Mouse (Mus musculus): ENCODE measurements around the gene Nfya.

Nfya gene

DNA sequence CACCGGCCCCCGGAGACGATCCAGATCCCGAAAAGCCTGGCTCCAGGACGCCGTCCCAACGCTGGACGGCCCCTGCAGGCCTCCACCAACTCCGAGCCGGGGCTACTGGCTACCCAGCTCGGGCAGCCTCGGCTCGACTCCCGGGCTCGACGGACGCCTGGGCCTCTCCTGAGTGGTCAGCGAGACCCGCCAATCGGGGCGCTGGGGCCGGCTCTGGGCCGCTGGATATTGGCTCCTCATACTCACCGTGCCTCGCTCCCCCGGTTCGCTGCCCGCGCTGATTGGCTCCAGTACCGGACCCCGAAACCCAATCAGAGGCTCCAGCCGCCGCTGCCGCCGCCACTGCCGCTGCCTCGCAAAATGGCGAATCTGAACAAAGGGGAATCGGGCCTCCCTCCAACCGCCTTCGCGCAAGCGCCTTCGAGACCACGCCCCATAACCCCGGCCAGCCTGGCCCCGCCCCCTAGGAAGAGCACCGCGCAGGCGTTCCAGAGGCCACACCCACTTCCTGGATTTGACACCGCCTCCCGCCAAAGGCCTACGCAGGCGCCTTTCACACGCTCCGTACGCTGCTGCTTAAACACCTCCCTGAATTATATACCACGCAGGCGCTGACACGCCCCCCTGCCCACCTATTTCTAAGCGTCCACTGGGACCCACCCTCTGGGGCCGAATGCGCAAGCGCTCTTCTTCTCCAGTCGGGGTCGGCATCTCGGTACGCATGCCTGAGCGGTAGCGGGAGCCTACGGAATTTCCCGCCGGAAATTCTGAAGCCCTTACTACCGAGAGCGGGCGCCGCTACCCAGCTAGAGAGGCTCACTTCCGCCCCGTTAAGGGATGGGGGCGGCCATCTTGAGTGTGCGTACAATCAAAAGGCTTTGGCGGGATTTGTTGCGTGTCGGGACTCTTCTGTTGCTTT lies at the start of gene Nfya, which contains the start of gene Oard1:
TSS of gene Nfya (minus strand) at position 527 of the 919 bp plus-strand sequence.
TSS of gene Oard1 (plus strand) at position 635 of the 919 bp plus-strand sequence.
- peak; percentile 100 for DNase-seq (ENCODE audit: low spot score)

DNA sequence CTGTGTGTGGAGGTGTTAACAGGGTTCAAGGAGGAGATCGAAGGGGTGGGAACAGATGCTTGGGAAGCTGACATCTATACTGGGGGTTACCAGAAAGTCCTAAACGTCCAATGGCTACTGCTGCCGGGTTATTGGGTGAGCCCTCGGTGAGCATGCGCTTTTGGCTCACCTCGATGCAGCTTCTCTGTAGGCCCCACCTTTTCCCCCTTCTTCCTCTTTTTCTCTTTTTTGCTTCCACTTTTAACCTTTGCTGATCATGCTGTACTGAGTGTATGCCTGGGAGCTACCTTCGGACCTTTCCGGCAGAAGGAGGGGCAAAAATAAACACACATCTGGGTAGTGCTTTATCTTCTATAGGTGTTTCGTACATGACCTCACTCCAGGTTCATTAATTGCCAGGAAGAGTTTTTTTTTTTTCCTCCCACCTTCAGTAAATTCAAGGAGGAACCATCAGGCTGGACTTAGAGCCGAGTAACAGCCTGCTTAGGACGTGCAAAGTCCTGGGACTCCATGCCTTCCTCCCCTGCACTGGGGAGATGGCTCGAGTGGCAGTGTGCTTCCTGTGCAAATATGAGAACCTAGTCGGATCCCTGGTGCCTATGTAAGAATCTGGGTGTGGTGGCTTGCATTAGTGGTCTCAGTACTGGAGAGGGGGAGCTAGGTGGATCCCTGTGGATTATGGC lies 48.4 kb upstream of the Nfya start:
- DNase-seq (ENCODE audit: low spot score): no peak

DNA sequence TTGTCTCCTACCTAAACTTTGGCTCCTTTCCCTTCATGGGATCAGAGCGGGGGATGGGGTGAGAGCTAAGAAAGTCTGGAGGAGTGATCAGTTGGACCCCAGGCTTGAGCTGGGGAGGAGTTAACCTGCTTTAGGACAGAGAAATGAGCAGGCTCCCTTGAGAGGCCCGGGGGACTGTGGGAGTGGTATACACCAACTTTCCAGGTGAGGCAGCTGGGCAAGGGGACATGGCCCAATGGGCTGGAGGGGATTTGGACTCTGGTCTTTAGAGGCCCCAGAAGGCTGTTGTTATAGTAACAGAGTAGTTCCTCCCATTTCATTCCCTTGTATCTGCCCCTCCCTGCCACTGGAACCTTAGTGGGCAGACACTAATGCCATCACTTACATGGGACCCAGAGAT lies 46.2 kb upstream of the Nfya start:
- DNase-seq (ENCODE audit: low spot score): no peak

DNA sequence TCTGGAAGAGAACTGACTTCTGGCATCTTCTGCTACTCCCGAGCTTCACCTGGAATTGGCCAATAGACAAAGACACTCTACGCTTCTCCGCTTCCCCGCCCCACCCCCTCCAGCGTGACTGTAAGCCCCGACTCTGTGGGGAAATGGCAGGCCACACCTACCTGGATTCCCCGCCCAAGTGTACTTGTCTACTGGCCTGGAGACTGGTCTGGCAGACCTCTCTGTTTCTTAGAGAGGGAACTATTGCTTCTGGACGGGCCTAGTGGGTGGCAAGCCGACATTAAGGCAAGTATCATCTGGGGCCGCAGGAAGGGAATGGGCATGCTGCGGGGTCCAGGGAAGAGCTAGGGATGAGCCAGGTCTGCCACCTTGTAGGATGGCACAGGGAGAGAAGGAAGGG lies 45.0 kb upstream of the Nfya start, which contains the start of gene Unc5cl:
TSS of gene Unc5cl (plus strand) at position 214 of the 400 bp plus-strand sequence.
- DNase-seq (ENCODE audit: low spot score): no peak

DNA sequence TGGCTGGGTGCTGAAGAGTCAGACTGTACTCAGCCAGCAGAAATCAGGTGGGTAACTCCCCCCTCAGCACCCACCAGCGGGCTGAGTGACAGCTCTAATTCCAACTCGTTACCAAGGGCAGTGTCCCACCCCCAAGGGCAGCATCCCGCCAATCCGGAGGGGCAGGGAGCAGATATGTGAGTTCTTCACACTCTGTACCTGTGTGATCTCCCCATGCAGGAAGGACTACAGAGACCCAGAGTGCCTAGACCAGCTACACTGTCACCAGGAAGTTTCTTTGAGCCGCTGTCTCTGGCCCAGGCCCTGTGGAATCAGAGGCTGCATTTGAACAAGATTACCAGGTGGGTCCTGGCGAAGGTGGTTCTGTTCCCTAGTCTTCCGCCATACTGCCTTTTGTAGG lies 44.5 kb upstream of the Nfya start:
- no peak for DNase-seq (ENCODE audit: low spot score)

DNA sequence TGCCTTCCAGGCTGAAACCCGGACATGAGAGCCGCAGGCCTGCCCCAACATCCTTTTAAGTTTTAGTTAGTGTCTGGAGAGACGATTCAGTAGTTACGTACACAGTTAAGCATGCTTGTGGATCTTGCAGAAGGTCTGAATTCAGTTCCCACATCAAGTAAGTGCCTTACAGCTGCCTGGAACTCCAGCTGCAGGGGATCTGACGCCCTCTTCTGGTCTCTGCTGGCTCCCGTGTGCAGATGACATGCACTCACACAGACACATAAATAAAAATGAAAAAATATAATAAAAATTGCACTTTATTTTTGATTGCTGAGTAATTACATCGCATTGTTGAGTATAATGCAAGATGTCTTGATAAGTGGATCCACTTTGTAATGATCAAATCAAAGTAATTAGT lies 43.8 kb upstream of the Nfya start:
- no peak for DNase-seq (ENCODE audit: low spot score)

DNA sequence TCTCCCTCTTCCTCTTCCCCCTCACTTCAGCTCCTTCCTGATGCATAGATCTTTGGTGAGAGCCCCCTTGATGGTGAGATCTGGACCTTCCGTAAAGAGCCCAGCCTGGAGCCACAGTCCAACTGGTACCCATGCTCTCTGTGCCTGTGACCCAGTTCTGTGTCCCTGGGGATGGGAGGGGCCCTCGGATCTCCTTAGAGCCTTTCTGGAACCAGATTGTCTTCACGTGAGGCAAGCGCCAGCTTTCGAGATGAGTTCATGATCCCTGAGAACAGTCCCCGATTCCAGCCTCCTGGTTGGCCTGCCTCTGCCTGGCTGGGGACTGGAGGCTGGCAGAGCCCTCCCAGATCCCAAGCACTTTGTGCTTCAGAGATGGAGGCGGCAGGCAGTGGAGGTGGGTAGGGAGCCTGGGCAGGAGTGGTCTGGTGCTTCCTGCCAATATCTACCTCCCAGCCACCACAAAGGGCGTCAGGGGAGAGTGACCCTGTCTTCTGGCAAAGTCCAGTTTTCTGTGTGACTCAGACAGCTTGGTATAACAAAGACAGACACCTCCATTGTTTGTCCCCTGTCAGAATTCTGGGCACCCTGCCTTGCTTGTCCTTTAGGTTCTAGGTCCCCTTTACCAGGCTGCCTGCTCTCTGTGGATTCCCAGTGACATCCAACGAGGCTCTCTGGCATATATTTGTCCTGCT lies 42.2 kb upstream of the Nfya start:
- DNase-seq (ENCODE audit: low spot score): peak; percentile 23

DNA sequence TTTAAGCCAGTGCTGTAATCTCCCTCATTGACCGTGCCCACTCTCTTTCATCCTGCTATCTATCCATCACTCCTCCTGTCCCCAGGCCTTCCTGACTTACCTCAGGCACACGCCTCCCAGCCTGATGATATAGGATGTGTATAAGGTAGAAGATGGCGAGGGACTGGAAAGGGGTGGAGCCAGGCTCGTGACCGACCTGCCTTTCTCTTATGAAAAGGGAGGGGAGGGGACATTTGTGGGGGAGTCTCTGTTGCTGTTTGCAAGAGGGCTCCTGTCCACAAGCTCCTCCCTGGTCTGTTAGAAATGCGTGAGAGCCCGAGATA lies 41.6 kb upstream of the Nfya start, which contains the start of gene Tspo2:
TSS of gene Tspo2 (minus strand) at position 170 of the 323 bp plus-strand sequence.
- peak; percentile 59 for DNase-seq (ENCODE audit: low spot score)

DNA sequence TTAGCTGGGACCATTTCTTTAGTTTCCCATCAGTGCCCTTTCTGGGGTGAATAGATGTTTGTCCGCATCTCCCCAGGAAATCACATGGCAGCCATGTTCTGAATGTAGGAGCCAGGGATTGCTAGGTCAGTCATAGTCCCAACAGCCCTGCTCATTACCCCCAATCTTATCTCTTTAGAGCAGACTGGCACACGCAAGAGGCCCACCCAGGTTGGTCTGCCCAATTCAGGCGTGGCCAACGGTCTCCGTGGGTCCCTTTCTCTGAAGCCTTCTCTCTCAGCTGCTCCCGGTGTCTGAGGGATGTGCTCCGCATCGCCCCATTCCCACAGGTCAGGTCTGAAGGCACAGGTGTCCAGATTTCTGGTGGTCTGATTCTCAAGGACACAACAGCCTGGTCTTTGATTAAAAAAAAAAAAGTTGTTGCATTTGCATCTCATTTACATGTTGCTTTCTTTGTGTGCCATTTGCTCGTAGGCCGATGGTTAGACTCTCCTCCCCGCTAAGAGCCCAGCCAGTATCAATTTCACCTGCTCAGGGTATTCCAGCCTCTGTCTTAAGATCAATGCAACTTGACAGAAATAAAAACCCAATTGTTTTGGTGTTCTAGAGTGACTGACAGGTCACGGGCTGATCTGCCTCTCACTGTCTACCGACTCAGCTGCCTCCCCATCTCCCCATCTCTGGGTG lies 41.1 kb upstream of the Nfya start:
- DNase-seq (ENCODE audit: low spot score): peak; percentile 66

DNA sequence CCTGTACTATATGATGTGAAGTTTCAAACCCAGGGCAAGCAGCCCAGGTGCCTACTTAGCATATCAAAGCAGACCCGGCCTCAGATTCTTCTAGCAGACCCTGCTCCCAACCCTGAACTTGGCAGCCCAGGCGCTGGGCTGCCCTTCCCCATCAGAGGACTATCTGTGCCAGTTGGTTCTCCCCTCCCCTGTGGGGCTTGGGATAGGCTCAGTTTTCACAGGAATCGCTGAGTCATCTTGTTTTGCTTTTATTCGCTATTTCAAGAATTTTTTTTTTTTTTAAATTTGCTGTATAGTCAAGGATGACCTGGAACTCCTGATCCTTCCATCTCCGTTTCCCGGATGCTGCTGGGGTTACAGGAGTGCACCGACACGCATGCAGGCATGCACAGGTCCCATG lies 38.0 kb upstream of the Nfya start:
- DNase-seq (ENCODE audit: low spot score): no peak

DNA sequence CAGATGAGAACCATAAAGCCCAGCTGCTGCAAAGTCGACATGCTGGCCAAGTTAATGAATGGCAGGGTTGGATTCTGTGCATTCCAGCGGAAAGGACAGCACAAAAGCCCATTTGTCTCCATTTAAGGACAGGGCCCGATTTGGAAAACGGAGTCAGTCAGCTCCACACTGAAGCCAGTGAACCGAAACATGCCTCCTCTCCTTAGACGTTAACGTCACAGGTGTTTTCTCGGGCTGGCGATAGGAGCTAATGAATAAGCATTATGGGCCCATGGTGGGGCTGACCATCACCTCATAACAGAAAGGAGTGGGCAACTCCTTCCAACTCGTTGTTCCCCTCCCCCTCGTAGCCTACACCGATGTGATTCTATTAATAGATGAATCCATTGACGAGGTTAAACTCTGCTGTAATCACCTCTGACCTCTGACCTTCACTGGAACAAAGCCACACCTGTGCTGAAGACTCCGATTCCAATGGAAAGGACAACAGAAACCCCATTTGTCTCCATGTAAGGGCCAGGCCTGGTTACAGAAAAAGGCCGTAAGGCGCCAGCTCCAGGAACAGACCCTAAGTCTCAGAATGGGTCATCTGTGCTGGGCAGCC lies 33.9 kb upstream of the Nfya start:
- no peak for DNase-seq (ENCODE audit: low spot score)

DNA sequence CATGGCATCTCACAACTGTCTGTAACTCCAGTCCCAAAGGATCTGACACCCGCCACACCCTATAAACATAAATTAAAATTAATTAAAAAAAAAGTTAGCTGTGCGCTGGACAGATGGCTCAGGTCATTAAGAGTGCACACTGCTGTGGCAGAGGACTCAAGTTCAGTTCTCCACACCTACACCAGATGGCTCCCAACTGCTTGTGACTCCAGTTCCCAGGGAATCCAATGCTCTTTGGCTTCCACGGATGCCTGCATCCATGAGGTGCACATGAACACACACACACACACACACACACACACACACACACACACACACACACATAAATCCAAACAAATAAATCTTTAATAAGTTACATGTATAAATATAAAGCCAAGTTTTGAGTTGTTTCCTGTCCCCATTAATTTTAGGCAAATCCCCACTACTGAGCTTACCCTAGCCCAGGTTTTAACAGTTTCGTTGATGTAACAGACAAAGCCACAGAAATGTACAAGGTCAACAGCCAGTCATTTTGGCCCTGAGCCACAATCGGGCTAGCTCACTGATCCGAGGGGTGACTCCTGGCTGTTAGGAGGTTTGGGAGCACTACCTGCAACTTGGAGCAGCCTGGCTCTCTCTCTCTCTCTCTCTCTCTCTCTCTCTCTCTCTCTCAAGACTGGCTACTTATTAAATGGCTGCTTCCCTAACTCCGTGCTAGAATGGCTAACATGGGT lies 33.2 kb upstream of the Nfya start:
- DNase-seq (ENCODE audit: low spot score): no peak

DNA sequence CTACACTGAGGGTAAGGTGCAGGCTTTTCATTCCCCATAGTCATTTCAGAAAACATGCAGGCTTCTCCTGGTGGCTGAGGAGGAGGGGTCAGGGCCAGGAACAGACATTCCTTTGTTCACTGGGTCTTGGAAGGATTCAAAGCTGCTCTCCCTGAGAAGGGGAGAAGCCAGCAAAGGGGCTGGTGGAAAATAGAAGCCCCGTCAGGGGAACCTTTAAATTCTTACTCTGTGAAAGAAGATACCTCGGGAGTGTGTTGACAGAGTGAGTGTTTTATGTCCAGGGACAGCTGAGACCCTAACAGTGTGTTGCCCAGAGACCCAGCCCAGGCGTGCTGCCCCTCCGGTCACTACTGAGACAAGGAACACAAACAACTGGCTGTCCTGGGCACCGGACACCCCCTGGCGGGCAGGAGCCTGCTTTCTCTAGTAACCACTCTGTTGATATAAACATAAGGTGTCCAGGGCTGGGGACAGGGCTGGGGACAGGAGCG lies 27.8 kb upstream of the Nfya start:
- no peak for DNase-seq (ENCODE audit: low spot score)

DNA sequence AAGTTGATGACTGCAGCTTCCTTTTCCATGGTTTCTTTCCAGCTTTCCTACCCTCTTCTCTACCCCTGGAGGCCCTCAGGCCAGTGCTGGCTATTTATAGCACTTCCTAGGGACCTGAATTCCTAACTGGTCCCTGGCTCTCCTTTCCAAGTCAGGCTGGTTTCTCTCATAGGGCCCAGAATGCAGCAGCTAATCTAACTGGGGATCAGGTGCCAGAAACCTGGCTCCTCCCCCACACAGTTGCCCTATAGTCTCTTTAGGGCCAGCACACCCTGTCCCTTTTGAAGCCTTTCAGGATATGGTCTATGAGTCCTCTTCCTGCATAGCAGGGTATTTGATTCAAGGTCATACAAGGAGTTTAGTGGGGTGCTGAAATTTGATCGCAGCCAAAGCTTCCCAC lies 26.8 kb upstream of the Nfya start:
- DNase-seq (ENCODE audit: low spot score): no peak

DNA sequence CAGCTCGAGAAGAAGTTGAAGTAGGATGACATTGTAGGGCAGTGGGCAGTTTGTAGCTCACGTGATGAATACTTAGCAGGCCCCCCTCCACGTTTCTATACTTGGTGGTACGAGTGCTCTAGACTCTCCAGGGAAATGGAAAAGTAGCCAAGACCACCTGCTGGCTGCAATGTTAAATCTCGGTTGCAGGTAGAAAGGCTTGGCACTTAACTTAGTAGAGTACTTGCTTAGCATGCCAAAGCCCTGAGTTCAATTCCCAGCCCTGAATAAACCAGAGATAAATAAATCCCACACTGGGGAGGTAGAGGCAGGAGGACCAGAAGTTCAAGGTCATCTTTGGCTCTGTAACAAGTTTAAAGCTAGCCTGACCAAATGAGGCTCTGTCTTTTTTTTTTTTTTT lies 24.8 kb upstream of the Nfya start:
- no peak for DNase-seq (ENCODE audit: low spot score)

DNA sequence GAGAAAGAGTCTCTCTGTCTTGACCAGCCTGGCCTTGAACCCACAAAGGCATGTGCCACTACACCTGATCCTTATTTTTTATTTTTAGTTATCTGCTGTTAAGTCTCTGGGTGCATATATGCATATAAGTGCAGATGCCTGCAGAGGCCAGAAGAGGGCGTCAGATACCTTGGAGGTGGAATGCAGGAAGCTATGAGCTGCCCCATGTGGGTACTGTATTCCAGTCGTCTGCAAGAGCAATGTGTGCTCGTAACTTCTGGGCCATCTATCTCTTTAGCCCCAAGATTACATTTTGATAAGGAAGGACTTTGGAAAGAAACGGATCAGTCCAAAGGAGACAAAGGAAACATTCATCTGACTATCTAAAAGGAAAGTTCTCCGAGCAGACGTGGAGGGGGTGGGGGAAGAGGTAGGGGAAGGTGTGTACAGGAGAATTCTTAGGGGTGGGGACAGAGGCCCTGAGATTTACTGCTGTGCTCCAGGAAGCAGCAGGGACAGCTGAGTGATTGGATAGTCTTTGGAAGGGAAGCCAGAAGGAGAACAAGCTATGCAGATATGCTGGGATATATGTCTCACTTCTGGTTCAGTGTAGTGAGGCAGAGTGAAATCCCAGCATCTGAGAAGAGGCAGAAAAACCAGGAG lies 24.1 kb upstream of the Nfya start:
- DNase-seq (ENCODE audit: low spot score): no peak

DNA sequence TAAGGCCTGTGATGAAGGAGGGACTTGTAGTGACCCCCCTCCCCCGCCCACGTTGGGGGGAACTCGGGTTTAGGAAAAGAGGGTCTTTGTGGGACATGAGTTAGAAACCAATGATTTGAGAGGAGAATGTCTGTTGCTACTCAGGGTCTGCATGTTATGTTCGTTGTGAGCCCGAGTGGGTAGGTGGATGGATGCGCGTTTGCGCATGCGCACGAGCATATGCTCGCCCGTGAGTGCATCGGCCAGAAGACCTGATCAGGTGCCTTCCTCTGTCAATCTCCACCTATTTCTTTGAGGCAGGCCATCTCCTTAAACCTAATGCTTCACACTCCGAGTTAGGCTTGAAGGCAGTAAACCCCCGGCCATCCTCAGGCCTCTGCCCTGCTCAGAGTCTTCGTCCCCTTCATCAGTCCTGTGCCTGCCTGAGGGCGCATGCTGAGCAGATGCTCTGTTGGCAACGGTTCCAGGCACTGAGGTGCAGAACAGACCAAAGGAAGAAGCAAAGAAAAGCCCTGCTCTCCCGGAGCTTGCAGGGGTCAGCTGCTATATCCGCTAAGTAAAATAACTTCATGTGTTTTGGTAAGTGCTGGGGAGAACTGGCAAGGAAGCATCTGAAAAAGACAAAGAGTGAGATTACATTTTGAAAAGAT lies 23.4 kb upstream of the Nfya start:
- no peak for DNase-seq (ENCODE audit: low spot score)

DNA sequence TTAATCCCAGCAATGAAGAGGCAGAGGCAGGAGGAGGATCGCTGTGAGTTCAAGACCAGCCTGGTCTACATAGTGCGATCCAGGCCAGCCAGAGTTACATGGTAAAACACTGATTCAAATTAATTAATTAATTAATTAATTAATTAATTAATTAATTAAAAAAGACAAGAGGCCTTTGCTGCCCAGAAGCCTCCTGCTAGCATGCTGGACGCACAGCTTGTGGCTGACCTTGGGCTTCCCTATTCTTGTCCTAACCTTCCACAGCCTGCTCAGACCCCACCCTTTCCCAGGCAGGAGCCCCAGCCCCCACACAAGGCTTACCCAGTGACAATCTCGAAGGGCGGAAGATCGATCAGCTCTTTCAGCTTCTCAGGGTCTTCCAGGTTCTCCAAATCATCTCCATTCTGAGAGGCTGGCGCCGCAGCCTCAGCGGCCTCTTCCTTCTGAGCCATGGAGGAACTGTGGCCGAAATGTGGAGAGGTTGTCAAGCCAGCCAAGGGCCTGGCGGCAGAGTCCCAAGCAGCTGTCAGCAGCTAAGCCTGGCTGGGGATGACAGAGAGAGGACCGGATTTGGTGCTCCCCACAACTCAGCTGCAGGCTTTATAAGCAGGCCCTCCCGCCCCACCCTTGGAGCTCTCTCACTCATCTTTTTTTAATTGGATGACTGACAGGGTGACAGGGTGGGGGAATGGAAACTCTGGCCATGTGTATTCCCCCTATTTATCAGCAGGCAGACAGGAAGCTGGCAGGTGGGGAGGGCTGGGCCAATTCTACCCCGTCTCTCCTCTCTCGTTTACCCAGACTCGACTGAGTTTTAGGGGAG lies 22.7 kb upstream of the Nfya start, which contains the start of gene Apobec2:
TSS of gene Apobec2 (minus strand) at position 773 of the 823 bp plus-strand sequence.
- DNase-seq (ENCODE audit: low spot score): no peak

DNA sequence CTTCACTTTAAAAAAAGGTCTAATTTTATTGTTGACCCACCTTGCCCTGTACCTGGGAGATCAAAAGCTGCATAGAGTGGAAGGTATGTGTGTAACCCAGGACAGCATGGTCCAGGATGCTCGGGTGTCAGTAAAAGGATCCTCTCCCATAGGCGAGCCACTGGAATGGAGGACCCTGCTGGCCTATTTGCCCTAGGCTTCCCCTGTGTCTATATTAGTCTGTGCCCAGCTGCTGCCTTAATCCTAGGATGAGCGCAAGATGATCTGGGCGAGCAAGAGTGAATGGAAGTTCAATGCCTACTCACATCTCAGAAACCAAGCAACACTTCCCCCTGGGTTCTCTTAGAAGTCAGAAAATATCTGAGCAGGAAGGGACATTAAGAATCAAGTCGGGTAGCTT lies 21.3 kb upstream of the Nfya start:
- no peak for DNase-seq (ENCODE audit: low spot score)
